Mouse (Mus musculus) 3134 (cell line): ENCODE measurements at regions not wholly inside any gene's neighbourhood (a gene's known extent, or its start where the extent isn't known, plus 50 kb on each side); places are given as distances from the start of the nearest gene placed in this dataset.
A peak's percentile ranks its signal among the peaks of the same experiment; 100 is the strongest.

Source experiments
- DNase-seq: peaks from one replicate; pipeline ENCODE4 v3.0.0-alpha.2; 2011; ENCODE audit warnings: low spot score; ENCODE audit not compliant: insufficient read length; ENCODE audit errors: extremely low read depth

DNA sequence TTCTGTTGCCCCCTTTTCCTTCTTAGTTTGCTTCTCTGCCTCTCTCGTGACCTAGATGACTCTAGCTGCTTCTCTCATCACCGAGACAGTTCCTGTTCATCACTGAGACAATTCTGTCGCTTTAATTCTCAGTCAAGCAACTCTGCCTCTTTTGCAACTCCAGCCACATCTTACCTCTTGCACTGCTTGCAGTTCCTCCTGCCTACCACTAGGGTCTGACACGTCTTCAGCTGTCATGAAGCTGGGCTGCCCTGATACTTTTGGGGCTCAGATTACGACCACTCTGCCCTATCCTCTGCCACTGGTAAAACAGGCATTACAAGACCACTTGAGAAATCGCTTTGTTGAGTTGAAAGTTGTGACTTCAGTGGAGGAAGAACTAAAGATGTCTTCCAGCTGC, 216.9 kb upstream of the Fam98a start:
- no peak for DNase-seq

DNA sequence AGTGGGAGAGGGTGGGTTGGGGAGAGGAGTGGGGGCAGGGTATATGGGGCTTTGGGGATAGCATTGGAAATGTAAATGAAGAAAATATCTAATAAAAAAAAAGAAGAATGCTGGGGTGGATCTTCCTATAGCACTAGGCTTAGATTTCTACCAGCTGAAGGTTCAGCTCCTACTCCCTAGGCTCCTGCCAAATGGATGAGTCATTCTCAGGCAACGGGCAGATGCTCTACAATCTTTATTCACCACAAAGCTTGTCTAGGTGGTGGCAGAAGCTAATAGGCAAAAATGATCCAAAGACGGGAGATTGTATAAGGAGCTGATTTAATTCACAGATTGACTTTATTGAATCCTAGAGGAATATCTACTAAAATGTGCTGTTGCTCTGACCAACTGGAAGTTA, 211.6 kb upstream of the Fam98a start:
- DNase-seq, result no peak

DNA sequence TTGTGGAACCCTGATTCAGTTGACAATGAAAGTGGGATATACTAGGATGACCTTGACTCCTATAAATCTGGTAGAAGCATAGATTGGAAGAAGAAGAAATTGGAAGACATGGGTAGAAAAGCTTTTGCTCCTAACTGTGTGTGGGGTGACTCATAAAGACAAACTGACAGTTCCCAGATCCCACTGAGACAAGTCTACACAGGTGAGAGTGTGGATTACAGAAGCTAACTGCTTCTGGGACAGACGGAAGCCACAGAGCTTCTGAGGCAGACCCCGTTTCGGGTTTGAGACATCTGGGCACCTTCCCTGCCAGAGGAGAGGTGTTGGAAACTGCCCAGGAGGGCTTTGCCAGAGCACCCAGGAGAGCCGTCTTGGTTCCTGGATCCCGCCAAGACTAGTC, 204.7 kb upstream of the Fam98a start:
- DNase-seq, result no peak

DNA sequence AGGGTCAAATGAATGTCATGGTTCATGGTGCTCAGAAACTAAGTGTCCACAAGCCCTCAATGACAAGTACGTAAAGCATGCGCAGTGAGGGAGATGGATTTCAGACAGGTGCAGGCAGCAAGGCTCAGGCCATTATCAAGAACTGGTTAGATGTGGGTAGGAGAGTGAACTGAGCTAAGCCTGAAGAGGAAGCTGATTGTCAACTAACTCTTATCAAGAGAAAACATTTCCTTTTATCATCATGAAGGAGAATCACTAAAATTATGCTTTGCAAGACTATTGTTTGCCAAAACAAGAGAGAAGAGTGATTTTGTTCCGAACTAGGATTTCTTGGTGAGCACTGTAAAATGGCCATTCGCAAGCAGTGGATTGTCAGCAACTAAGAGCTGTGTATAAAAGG, 164.7 kb upstream of the Fam98a start:
- DNase-seq, result no peak

DNA sequence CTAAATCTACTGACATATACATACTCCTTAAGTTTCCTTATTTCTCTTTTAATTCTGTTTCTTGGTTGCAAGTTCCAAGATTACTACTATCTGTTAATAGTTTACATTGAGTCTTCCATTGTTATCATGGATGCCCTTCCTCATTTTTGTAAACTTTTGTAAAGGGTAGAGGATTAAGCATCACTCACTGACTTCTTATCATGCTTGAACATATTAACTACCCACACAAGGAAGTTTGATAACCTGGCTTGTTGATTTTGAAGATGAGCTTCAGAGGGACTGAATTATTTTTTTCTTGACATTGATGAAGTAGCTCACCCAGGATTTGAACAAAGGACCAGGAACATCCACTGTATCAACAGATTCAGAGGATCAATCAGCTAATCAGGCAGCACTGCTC, 162.8 kb upstream of the Fam98a start:
- no peak for DNase-seq

DNA sequence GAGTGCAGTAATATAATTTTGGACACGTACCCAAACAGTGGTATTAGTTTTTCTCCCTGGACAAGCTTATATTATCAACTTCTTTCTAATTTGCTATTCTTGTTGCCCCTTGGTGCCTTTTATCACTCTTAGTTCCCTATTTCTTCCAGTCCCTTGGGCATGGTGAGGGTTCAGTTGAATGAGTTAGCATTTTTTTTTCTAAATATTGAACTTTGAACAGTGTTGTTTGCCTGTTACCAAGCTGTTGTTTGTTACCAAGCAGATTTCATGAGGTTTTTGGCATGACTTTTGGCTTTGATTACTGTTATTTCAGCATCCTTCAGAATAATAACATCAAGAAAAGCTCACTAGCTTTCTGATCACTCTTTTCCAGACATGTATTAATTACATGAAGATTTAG, 162.3 kb upstream of the Fam98a start:
- no peak for DNase-seq

DNA sequence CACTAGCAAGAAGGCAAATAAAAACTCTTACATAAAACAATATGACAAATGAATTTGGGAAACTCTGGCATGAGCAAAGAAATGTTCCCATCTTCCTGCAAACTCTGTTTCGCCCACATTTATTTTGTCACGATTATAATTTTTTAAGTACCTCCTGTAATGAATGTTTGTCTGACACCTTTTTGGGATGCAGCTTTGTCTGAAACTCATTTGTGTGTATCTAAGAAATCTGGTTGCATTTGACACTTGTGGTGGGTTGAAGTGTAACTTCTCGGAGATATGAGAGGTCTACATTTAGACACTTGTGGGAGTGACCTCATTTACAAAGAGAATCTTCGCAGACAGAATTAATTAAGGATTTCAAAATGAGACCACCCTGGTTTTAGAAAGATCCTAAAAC, 155.9 kb upstream of the Fam98a start:
- DNase-seq, result no peak

DNA sequence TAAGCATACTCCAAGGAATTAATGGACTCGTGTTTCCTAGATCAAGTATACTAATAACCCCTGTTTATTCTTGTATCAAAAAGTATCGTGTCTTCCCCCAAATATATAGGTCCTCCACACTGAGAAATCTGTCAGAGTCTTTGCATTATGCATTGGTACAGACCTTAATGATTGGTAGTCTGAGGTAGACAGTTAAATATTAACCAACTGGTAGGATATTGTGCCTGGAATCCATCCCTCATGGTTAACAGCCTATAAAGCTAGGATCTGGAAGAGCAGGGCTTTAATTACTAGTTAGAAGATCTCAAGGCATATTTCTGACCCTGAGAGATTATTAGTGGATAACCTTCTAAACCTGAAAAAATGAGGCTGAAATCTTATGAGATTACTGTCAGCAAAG, 153.6 kb upstream of the Fam98a start:
- DNase-seq, result no peak

DNA sequence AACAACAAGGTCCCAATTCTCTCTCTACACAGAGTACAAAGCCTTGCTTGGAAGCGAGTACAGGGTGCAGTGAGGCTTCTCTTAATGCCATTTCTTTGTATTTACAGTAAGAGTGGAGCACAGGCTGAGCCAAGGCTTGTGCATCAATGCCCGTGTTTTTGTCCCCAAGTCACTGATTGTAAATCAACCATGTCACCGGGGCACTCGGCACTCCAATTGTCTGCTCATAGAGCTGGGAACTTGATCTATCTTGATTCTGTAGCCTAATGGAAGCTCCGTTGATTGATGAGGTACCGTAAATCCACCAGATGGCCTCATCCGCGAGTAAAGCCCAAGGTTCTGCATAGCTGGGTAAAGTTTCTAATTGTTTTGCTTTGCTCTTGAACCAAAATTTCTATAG, 152.1 kb upstream of the Fam98a start:
- DNase-seq, result no peak

DNA sequence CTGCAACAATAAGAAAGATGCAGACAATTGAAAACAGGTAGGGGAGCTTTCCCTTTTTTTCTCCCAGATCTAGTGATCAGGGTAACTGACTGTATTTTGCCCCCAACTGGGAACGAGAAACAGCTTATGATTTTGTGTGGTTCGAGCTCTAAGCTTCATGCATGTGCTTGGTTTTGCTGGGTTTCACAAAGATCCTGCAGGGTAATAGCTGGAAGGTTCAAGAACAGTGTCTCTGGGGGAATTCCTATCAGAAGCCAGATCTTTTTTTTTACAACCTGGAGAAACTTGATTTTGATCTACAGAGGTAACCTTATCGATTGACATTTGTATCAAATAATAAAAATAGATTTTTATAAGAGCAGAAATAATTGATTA, 145.0 kb upstream of the Fam98a start:
- no peak for DNase-seq

DNA sequence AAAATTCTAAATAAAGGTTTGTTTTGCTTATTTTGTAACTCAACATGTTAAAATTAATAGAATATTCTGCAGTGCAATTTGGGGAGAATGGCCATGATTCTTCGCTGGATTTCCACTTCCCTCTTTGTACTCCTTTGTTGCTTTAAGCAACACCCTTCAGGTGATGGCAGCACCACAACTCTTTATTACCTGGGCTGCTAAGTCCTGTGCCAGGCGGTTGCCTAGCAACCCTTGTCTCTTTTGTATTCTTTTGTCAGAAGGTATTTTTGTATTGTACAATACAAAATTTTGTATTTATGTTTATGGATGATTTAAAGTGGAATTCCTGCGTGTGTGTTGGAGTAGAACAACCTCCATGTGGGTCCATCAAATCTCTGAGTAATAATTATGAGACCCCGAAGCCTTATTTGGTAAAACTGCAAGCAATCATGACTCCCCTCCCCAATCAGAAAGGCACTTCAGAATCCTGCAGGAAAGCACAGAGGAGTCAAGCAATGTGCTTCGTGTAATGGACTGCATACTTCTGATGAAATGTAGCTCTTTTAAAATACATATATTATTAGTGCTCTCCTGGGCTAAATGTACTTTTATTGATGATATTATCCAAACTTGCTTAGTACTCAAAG, 144.5 kb upstream of the Fam98a start:
- DNase-seq, result no peak

DNA sequence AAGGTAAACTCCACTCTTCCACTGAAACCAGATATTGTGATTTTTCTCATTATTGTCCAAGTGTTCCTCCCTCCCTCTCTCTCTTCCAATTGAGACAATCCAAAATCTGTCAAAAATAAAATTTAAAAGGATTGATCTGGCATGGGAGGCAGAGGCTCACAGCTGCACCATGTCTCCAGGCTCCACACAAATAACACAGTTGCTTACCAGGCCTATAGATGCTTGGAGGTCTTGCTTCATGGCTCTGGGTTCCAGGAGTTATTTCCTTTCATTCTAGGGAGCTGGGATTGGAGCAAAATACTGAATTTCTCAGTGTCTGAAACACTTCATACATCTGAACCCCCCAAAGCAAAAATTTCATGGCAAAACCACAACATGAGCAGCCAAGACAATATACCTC, 134.2 kb upstream of the Fam98a start:
- DNase-seq, result no peak

DNA sequence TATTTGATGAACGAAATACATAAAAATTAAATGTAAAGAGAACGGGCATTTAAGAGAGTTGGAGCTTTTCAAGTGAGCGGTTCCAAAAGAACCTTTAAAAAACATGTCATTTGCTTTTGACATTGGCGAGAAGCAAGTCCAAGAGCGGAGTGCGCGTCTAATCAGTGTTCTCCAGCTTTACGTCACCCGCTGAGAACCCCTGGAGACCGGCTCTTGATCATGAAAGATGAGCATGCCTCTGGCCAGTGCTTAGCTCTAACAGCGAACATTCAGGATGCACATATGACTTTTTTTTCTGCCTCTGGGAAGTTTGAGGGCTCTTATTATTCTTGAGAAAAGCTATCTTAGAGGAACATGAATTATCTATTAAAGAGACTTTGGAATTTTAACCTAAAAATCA, 95.2 kb upstream of the Fam98a start:
- no peak for DNase-seq

DNA sequence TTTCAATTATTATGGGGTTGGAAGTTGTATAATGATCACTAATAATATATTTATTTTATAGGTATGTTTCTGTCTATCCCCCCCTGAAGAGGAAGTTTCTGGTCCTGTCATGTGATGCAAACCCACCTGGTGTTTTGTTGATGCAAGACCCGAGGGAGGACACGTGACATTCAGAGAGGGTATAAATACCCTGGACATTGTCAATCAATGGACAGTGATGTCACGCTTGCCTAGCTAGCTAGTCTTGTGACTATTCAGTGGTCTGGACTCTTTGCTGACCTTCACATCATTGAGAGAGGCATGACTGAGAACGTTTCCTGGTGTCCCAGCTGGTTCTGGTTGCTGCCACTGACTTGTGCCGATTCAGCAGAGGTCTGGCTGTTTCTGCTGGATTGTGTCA, 93.0 kb upstream of the Fam98a start:
- no peak for DNase-seq

DNA sequence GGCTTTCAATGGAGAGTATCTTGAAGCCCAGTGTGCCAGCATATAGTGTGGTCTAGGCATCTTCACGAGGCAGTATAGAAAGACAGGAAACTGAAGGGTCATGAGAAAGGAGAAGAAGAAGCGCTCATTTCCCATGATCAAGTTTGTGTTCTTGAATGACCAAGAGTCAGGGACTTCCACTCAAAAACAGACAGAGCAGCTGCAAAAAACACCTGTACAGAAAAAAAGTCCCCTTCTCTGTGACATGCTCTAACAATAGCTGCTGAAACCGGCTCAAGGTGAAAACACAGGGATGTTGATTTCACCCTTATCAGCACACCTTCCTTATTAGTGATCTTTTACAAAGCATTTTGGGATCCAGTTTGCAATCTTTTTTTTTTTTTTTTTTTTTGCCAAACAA, 90.6 kb upstream of the Fam98a start:
- no peak for DNase-seq

DNA sequence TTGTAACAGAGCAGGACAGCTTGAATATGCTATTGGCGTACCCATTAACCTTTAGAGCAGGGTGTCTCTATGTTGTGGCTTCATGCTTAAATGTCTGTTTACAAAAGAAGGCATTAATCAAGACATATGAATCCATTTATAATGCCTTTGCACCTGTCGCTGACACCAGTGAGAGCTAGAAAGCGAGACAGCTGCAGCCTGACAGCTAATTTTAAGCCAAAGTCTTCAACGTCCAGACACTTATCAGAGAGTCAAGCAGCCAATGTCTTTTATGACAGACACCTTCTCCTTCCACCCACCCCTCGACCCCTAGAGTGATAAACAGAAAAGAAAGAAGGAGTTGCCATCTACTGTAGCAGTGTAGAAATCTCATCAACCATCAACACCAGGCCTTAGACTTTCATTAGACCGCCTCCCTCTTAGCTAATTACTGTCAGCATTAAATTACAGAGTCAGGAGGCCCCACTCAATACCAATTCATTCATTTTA, 89.3 kb upstream of the Fam98a start:
- no peak for DNase-seq

DNA sequence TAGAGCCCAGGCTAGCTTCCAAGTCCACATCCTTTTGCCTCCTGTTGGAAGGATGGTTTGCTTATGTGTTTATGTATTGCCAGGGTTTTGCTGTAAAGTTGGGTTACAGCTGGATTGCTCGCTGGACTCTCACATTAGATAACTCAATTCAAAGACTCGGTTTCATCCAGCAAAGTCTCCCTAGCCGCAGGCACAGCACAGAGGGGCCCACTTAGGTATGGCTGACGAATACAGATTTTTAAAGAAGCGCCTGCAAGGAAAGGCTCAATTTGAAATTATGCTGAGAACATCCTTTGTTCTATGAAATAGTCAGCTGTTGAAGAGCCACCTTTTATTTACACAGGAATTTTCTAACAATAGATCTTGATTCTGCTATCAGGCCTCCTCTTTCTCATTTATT, 88.8 kb upstream of the Fam98a start:
- DNase-seq, result no peak

DNA sequence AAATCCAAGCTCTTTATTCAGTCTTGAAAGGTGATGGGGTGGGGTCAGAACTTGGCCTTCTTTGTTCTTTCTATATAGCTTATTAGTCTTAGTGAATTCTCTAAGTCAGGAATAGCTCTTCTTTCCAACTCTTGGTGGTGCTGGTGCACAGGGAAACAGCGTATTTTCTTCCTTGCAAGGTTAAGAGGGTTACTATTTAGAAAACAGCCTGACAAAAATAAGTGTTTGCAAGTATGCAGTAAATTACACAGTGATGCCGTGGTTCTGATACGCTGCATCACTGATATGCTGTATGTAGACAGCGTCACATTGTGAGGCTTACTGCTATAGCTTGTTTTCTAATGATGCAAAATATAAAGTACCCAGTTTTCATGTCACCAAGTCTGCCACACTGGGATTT, 78.1 kb upstream of the Fam98a start:
- no peak for DNase-seq

DNA sequence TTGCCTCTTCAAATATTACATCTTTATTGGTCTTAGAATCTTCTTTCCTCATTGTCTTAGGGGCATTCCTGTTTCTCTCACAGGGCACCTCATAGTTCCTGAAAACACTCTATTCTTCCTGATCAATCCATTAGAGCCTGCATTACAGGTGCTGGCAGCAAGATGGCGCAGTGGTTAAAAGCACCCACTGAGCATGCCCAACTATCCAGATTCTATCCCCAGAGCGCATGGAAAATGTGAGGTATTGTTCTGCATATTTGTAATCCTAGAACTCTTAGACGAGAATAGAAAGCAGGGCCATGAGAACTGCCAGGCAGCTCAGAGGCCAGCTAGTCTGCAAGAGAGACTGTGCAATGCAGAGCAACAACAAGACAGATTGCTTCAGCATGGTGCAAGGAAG, 67.7 kb upstream of the Fam98a start:
- no peak for DNase-seq

DNA sequence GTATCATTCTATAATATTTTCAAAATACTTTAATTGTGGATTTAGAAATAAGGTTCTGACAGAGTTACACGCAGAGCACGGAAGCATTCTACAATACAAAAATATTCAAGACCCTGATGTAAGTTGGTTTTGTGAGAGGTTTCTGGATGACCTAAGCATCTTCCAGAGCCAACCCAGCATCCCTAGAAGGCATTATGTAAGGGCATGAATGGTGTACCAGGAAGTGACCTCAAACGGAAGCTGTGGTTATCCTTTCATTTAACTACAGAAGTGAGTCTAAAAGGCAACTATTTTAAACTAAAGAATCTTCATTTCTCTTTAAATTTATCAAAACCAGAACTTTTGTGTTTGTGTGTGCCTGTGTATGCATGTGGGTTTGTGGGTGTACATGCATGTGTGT, 66.8 kb upstream of the Fam98a start:
- DNase-seq, result no peak

DNA sequence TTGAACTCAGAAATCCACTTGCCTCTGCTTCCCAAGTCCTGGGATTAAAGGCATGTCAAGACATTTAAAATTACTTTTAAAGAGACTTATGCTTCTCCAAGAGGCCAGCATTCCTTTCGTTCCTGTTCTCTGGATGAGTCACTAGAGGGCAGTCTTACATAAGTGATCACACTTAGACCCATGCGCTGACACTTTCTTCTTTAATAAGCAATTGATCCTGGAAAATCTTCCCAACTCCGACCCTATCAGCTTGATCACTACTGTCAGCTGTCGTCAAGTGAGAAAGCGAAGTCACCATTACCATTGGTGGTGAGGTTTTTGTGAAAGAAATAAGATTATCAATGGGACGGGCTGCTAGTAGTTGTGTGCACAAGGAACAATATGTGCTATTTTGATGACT, 65.5 kb upstream of the Fam98a start:
- peak; percentile 20 for DNase-seq

DNA sequence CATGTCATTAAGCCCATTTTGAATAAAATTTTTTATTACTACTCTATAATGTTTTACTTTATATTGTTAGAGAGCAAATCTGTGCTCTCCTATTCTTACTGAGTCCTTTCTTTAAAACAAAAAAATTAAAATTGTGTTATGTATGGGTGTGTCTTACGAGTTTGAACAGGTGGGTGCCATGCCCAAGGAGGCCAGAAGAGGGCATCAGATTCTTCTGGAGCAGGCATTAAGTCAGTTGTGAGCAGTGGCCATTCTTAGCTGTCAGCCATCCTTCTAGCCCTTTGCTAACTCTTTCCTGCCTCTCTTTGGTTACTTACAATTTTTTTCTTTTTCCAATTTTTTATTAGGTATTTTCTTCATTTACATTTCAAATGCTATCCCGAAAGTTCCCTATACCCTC, 63.6 kb upstream of the Fam98a start:
- no peak for DNase-seq

DNA sequence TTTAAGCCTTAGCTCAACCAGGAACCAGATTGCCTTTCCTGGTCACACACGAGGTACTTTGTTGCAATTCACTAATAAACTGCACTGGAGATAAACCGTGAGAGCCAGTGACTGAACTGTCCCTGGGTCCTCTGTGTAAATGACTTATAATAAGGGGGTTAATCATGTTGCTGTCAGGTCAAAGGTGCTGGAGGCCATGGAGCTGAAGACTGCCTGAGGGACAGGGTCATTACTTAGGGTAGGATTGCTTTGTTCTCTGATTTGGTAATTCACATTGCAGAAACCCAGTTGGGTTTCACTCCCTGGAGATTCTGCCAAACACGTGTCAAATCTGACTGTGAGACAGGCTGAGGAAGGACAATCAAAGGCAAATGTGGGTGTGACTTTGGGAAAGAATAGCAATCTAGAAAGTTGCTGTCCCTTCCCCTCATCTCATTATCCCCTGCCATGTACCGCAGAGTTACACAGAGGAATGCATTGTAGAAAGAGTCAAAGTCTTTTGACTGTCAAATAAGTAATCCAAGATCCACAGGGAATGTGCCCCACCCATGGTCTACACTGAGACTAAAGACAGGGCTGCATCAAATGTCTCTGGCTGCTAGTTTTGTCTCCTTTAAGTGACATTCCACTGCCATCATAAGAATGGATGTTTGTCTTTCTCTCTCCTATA, 51.8 kb upstream of the Fam98a start:
- DNase-seq, result no peak
